In genomic region chr11:23236015-23236414, GRCm38 (mm10) we compare ENCODE assay signal across 26 mouse cellular contexts. TPM values are rescaled to one million over a fixed set of nuclear protein-coding genes. Genes with fewer than 3 reads are reported as not detected.
DNase-seq lines count a peak whose midpoint lies in the region; ATAC-seq and TF ChIP-seq lines count a peak whose summit lies in the region.
"Had no signal": no experiment of that assay in that cellular context is flagged by ENCODE, and none has a peak within 500 bp of the region (broad histone marks: within the 10 kb centered on the region; RNA-seq: fewer than 3 reads in every experiment).

No protein-coding gene starts in this region.

- no peak overlapping the region for H3K4me3 ChIP-seq in liver, postnatal 0 days (ENCODE audit: low read depth, low read length)
- no peak overlapping the region for H3K4me3 ChIP-seq in MEL (ENCODE audit: control insufficient read depth in 1 of 2, insufficient read depth in 1 of 2, low read depth in 2 of 2, low read length in 2 of 2)
- no peak overlapping the region for H3K4me3 ChIP-seq in hindbrain, embryonic 14.5 days (replicated peaks; ENCODE audit: low read length)
- H3K4me3 ChIP-seq: forebrain, embryonic 10.5 days; forebrain, embryonic 13.5 days; heart, embryonic 12.5 days; heart, embryonic 15.5 days; hindbrain, embryonic 15.5 days; intestine, embryonic 15.5 days had no signal

- peak; percentile 15 for DNase-seq in liver
- no peak for DNase-seq in liver, postnatal 0 days
- peak; percentile 64 for DNase-seq in MEL (ENCODE audit: low read depth, low spot score)
- DNase-seq in splenic B cell, adult 2 months (ENCODE audit: low read depth, low spot score), result peak; percentile 10
- no peak for DNase-seq in natural killer cell, adult 2 months (ENCODE audit: low spot score in 2 of 2)
- DNase-seq in adipocyte (ENCODE audit: low spot score), result no peak
- DNase-seq in hindbrain, embryonic 14.5 days (ENCODE audit: low spot score), result no peak
- DNase-seq: adrenal gland, postnatal 10 days; adrenal gland, postnatal 36 days; cerebellum, adult 2 months; cerebellum, adult 9-11 months; cerebellum, postnatal 25 days; gastrocnemius, postnatal 10 days; gastrocnemius, postnatal 36 days; heart, adult 18-20 months; heart, postnatal 10 days; heart, postnatal 4 days had no signal

- no peak for TF ChIP-seq POLR2A in MEL (IDR thresholded peaks at IDR 0.05; ENCODE audit: control insufficient read depth in 1 of 2, insufficient read depth in 1 of 2, low read depth in 1 of 2, low read length in 2 of 2, poor library complexity in 1 of 2)

- H3K27ac ChIP-seq in liver, postnatal 0 days (ENCODE audit: low read depth), result no peak overlapping the region
- H3K27ac ChIP-seq in MEL (ENCODE audit: control insufficient read depth, low read depth, low read length), result no peak overlapping the region
- H3K27ac ChIP-seq in hindbrain, embryonic 14.5 days, result no peak overlapping the region
- H3K27ac ChIP-seq: forebrain, embryonic 10.5 days; forebrain, embryonic 13.5 days; heart, embryonic 15.5 days; hindbrain, embryonic 15.5 days; intestine, embryonic 15.5 days had no signal

- H3K4me1 ChIP-seq in liver, postnatal 0 days (ENCODE audit: insufficient read depth), result no peaks in the 10 kb centered on the region
- H3K4me1 ChIP-seq in MEL (ENCODE audit: control insufficient read depth in 1 of 2, insufficient read depth in 2 of 2, low read length in 2 of 2), result peaks cover 0 to 9% of the 10 kb centered on the region in 2 experiments; a peak in 2 of 4 replicates
- H3K4me1 ChIP-seq in hindbrain, embryonic 14.5 days (replicated peaks; ENCODE audit: control insufficient read depth, insufficient read depth, low read length), result no peaks in the 10 kb centered on the region
- H3K4me1 ChIP-seq: forebrain, embryonic 13.5 days; heart, embryonic 12.5 days; heart, embryonic 15.5 days; hindbrain, embryonic 15.5 days; intestine, embryonic 15.5 days had no signal

- TF ChIP-seq CTCF in liver, postnatal 0 days (IDR thresholded peaks at IDR 0.05; ENCODE audit: low read depth), result no peak
- TF ChIP-seq CTCF in MEL (IDR thresholded peaks at IDR 0.05 in 2 of 3, conservative IDR thresholded peaks at IDR 0.05 in 1 of 3; ENCODE audit: control insufficient read depth in 1 of 3, insufficient read depth in 1 of 3, low read depth in 2 of 3, low read length in 3 of 3, poor library complexity in 1 of 3, severe bottlenecking in 1 of 3), result no peak

- no peak for ATAC-seq in liver, postnatal 0 days
- ATAC-seq in megakaryocyte, adult 5-6 weeks (ENCODE audit: poor library complexity, severe bottlenecking), result peak; percentile 86
- no peak for ATAC-seq in hindbrain, embryonic 14.5 days (ENCODE audit: low FRiP score)
- ATAC-seq: forebrain, embryonic 13.5 days; forebrain, embryonic 16.5 days; intestine, embryonic 15.5 days had no signal

- WGBS in liver, postnatal 0 days (ENCODE audit: insufficient replicate concordance), result 56% methylated on average over 4 of the region's 4 CpGs
- WGBS in hindbrain, embryonic 14.5 days, result 88% methylated on average over 4 of the region's 4 CpGs

- no peak for TF ChIP-seq EP300 in liver, postnatal 0 days (IDR thresholded peaks at IDR 0.05; ENCODE audit: low read depth)
- TF ChIP-seq EP300 in MEL (IDR thresholded peaks at IDR 0.05; ENCODE audit: low read depth in 1 of 2, low read length in 2 of 2), result peak; percentile 31 to 39; a peak in 1 of 4 replicates

- no peak overlapping the region for H3K4me2 ChIP-seq in liver, postnatal 0 days (ENCODE audit: low read depth, low read length)
- H3K4me2 ChIP-seq in hindbrain, embryonic 14.5 days (replicated peaks), result no peak overlapping the region
- H3K4me2 ChIP-seq: forebrain, embryonic 13.5 days; heart, embryonic 12.5 days; heart, embryonic 15.5 days; hindbrain, embryonic 15.5 days; intestine, embryonic 15.5 days had no signal

- no peaks in the 10 kb centered on the region for H3K36me3 ChIP-seq in liver, postnatal 0 days (replicated peaks; ENCODE audit: insufficient read depth, low read length)
- H3K36me3 ChIP-seq in MEL (ENCODE audit: control insufficient read depth in 1 of 2, insufficient read depth in 2 of 2, low read length in 2 of 2), result peaks cover 0 to 10% of the 10 kb centered on the region in 2 experiments; a peak in 2 of 4 replicates
- no peaks in the 10 kb centered on the region for H3K36me3 ChIP-seq in splenic B cell, adult 2 months (ENCODE audit: control insufficient read depth, insufficient read depth, low read length, poor library complexity, severe bottlenecking)
- H3K36me3 ChIP-seq in hindbrain, embryonic 14.5 days (replicated peaks; ENCODE audit: control insufficient read depth, insufficient read depth), result no peaks in the 10 kb centered on the region
- H3K36me3 ChIP-seq: forebrain, embryonic 10.5 days; G1E; heart, embryonic 12.5 days; heart, embryonic 15.5 days; hindbrain, embryonic 15.5 days; intestine, embryonic 15.5 days had no signal

- no peak for TF ChIP-seq RAD21 in MEL (IDR thresholded peaks at IDR 0.05; ENCODE audit: low read depth, low read length)

- no peaks in the 10 kb centered on the region for H3K27me3 ChIP-seq in liver, postnatal 0 days (ENCODE audit: insufficient read depth, low read length)
- H3K27me3 ChIP-seq in MEL (ENCODE audit: control insufficient read depth in 1 of 2, insufficient read depth in 2 of 2, low read length in 2 of 2), result peaks cover 0 to 1% of the 10 kb centered on the region in 2 experiments; a peak in 2 of 4 replicates
- no peaks in the 10 kb centered on the region for H3K27me3 ChIP-seq in splenic B cell, adult 2 months (ENCODE audit: control insufficient read depth, insufficient read depth, low read length, poor library complexity, severe bottlenecking)
- no peaks in the 10 kb centered on the region for H3K27me3 ChIP-seq in hindbrain, embryonic 14.5 days (ENCODE audit: control insufficient read depth, insufficient read depth, low read length)
- H3K27me3 ChIP-seq: forebrain, embryonic 13.5 days; heart, embryonic 12.5 days; heart, embryonic 15.5 days; hindbrain, embryonic 15.5 days; intestine, embryonic 15.5 days had no signal

- no peaks in the 10 kb centered on the region for H3K9me3 ChIP-seq in liver, postnatal 0 days (ENCODE audit: low read length)
- H3K9me3 ChIP-seq in MEL (replicated peaks; ENCODE audit: insufficient read depth, low read length), result no peaks in the 10 kb centered on the region
- H3K9me3 ChIP-seq in hindbrain, embryonic 14.5 days (ENCODE audit: control insufficient read depth, low read length), result no peaks in the 10 kb centered on the region
- H3K9me3 ChIP-seq: forebrain, embryonic 10.5 days; forebrain, embryonic 13.5 days; G1E; heart, embryonic 12.5 days; heart, embryonic 15.5 days; hindbrain, embryonic 15.5 days; intestine, embryonic 15.5 days had no signal

- H3K9ac ChIP-seq in liver, postnatal 0 days (replicated peaks), result no peak overlapping the region
- H3K9ac ChIP-seq in MEL (ENCODE audit: control insufficient read depth, low read depth, low read length, poor library complexity, severe bottlenecking), result peak overlapping the region; percentile 37; the same call in 1 of the 2 replicates
- no peak overlapping the region for H3K9ac ChIP-seq in hindbrain, embryonic 14.5 days
- H3K9ac ChIP-seq: forebrain, embryonic 13.5 days; heart, embryonic 12.5 days; heart, embryonic 15.5 days; hindbrain, embryonic 15.5 days; intestine, embryonic 15.5 days had no signal

- H3K79me2 ChIP-seq in MEL (ENCODE audit: control insufficient read depth, insufficient read depth, low read length, poor library complexity), result no peaks in the 10 kb centered on the region

TF ChIP-seq in MEL, 35 proteins besides CTCF, POLR2A, EP300 and RAD21:
- no peak for TF ChIP-seq KAT2A (conservative IDR thresholded peaks at IDR 0.05; ENCODE audit: low read depth, low read length)
- no peak for TF ChIP-seq POLR2AphosphoS5 (IDR thresholded peaks at IDR 0.05; ENCODE audit: borderline replicate concordance, low read depth, low read length)
- TF ChIP-seq BHLHE40 (IDR thresholded peaks at IDR 0.05; ENCODE audit: borderline replicate concordance, low read depth, low read length), result no peak
- TF ChIP-seq MAX (IDR thresholded peaks at IDR 0.05; ENCODE audit: low read length), result no peak
- 0 out of 2 replicates have a peak, but pooled peaks have one; percentile 13 for TF ChIP-seq SIN3A (IDR thresholded peaks at IDR 0.05; ENCODE audit: low read length)
- TF ChIP-seq RCOR1 (IDR thresholded peaks at IDR 0.05; ENCODE audit: low read depth, low read length), result peak; percentile 31; the same call in 1 of the 2 replicates
- no peak for TF ChIP-seq MYB (IDR thresholded peaks at IDR 0.05; ENCODE audit: low read depth, low read length)
- no peak for TF ChIP-seq NRF1 (IDR thresholded peaks at IDR 0.05; ENCODE audit: insufficient read depth, low read depth, low read length, poor library complexity, severe bottlenecking)
- no peak for TF ChIP-seq MAZ (IDR thresholded peaks at IDR 0.05; ENCODE audit: low read depth, low read length)
- no peak for TF ChIP-seq UBTF (IDR thresholded peaks at IDR 0.05; ENCODE audit: borderline replicate concordance, insufficient read depth, low read depth, low read length)
- TF ChIP-seq NELFE (IDR thresholded peaks at IDR 0.05; ENCODE audit: low read depth, low read length), result no peak
- no peak for TF ChIP-seq E2F4 (IDR thresholded peaks at IDR 0.05; ENCODE audit: borderline replicate concordance, low read depth, low read length)
- no peak for TF ChIP-seq CHD1 (IDR thresholded peaks at IDR 0.05; ENCODE audit: low read depth, low read length)
- no peak for TF ChIP-seq ZNF384 (IDR thresholded peaks at IDR 0.05; ENCODE audit: low read depth, low read length)
- no peak for TF ChIP-seq SMC3 (IDR thresholded peaks at IDR 0.05; ENCODE audit: low read depth, low read length)
- TF ChIP-seq MEF2A (IDR thresholded peaks at IDR 0.05; ENCODE audit: extremely low read depth, insufficient replicate concordance, low read depth, low read length, poor library complexity, severe bottlenecking), result no peak
- TF ChIP-seq MXI1 (IDR thresholded peaks at IDR 0.05; ENCODE audit: low read depth, low read length), result no peak
- 0 out of 2 replicates have a peak, but pooled peaks have one; percentile 13 for TF ChIP-seq TCF12 (IDR thresholded peaks at IDR 0.05; ENCODE audit: low read depth, low read length)
- TF ChIP-seq JUND (IDR thresholded peaks at IDR 0.05; ENCODE audit: low read depth, low read length), result no peak
- no peak for TF ChIP-seq ZMIZ1 (IDR thresholded peaks at IDR 0.05; ENCODE audit: low read depth, low read length)
- TF ChIP-seq HCFC1 (IDR thresholded peaks at IDR 0.05; ENCODE audit: low read depth, low read length), result no peak

RNA-seq across cellular contexts. Expression of gene Xpo1, which starts 19.8 kb away (rescaled TPM):
- polyA plus RNA-seq in liver, postnatal 0 days (2015; fragmentation: Nextera tagmentation; extraction: Ambion mirVana), result 14.2 and 16.0 TPM in 2 replicates
- total RNA-seq in MEL (2012; rRNA removed), result 119 and 143 TPM in 2 replicates
- 100 to 1,000 TPM in 1 of 2 experiments, 10 to 100 TPM in 1; 95.0 to 276 TPM for polyA plus RNA-seq in MEL (2012; ENCODE audit: insufficient read depth in 1 of 2, insufficient read length in 2 of 2, low read depth in 1 of 2, low replicate concordance in 2 of 2, missing spikeins in 1 of 2)
- 102 and 115 TPM in 2 replicates for total RNA-seq in megakaryocyte, adult 5-6 weeks (2015)
- 173 and 210 TPM in 2 replicates for total RNA-seq in megakaryocyte, adult 5-6 weeks (2017)
- 90.7 and 94.9 TPM in 2 replicates for polyA plus RNA-seq in hindbrain, embryonic 14.5 days (2014; fragmentation: Nextera tagmentation; extraction: Ambion mirVana)

Comparison
In these comparisons a context has a peak if more than half of its experiments do, and no peak if none do; other contexts are left out.
1. DNase-seq: peak in liver (single experiment), MEL (single experiment) and splenic B cell, adult 2 months (single experiment); none in liver, postnatal 0 days (single experiment), natural killer cell, adult 2 months (0 of 2), adipocyte (single experiment) and hindbrain, embryonic 14.5 days (single experiment).